Mouse (Mus musculus) brain, embryonic 14.5 days (tissue): ENCODE results near the gene Prkca.

ENCODE experiments used
- CTCF ChIP-seq: fragments of 200-500 bp; IDR thresholded peaks from 2 replicates; pipeline ENCODE4 v1.5.1; 2012; ENCODE audit warnings: inconsistent platforms, mild to moderate bottlenecking, moderate library complexity, borderline replicate concordance; ENCODE audit not compliant: insufficient read depth, insufficient read length; ENCODE audit errors: extremely low read depth
- POLR2A ChIP-seq: fragments of 200-500 bp; IDR thresholded peaks from 2 replicates; pipeline ENCODE4 v1.6.1; 2012; ENCODE audit warnings: mild to moderate bottlenecking, inconsistent platforms, borderline replicate concordance; ENCODE audit not compliant: poor library complexity, insufficient read depth, insufficient read length, severe bottlenecking; ENCODE audit errors: extremely low read depth

DNA sequence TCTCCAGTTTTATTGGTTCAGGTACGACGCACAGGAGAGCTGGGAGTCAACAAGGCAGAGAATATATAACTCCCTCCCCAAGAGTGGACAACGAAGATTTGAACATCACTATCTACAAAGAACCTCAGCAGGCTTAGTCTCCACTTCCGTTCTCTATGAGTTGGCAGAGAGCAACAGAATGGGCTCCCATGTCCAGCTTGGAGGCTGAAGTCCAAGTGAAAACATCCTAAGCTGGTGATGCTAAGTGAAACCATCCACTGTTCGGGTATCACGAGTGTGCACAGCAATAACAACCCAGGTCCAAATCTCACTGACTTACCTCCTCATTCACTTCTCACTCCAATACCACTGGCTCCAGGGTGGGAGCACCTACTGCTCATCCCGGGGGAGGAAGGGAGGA, 276.6 kb downstream of the Prkca start:
- TF ChIP-seq POLR2A (no peak), CTCF (no peak)
